ENCODE assay signal across 1 mouse cellular context in genomic region chr10:80659213-80659612, GRCm38 (mm10).
A peak's percentile ranks its signal among the peaks of the same experiment; 100 is the strongest.
TF ChIP-seq lines count a peak whose summit lies in the region.

No protein-coding gene starts in this region.

TF ChIP-seq in CH12.LX, 34 proteins besides CTCF, POLR2A, EP300 and RAD21 (continued from another document):
- TF ChIP-seq JUND (conservative IDR thresholded peaks at IDR 0.05; ENCODE audit: low read depth, low read length) = no peak
- peak; percentile 57 for TF ChIP-seq SMC3 (IDR thresholded peaks at IDR 0.05; ENCODE audit: low read depth, low read length)
- TF ChIP-seq CHD1 (IDR thresholded peaks at IDR 0.05; ENCODE audit: low read depth, low read length) = 0 out of 2 replicates have a peak, but pooled peaks have one; percentile 52
- no peak for TF ChIP-seq USF2 (conservative IDR thresholded peaks at IDR 0.05; ENCODE audit: low read depth, low read length)
- TF ChIP-seq NELFE (IDR thresholded peaks at IDR 0.05; ENCODE audit: low read depth, low read length) = no peak
- TF ChIP-seq ELF1 (IDR thresholded peaks at IDR 0.05; ENCODE audit: low read depth, low read length) = no peak
- TF ChIP-seq E2F4 (IDR thresholded peaks at IDR 0.05; ENCODE audit: insufficient replicate concordance, low read depth, low read length) = 0 out of 2 replicates have a peak, but pooled peaks have one; percentile 37
- TF ChIP-seq ZC3H11A (IDR thresholded peaks at IDR 0.05; ENCODE audit: low read depth, low read length) = no peak
- no peak for TF ChIP-seq ETS1 (conservative IDR thresholded peaks at IDR 0.05; ENCODE audit: low read depth, low read length)
- TF ChIP-seq TCF12 (IDR thresholded peaks at IDR 0.05; ENCODE audit: low read depth, low read length) = 0 out of 2 replicates have a peak, but pooled peaks have one; percentile 0
- TF ChIP-seq MYC (IDR thresholded peaks at IDR 0.05; ENCODE audit: low read depth, low read length) = peak; percentile 92
- peak; percentile 64 for TF ChIP-seq MXI1 (IDR thresholded peaks at IDR 0.05; ENCODE audit: low read depth, low read length)
- no peak for TF ChIP-seq NRF1 (IDR thresholded peaks at IDR 0.05; ENCODE audit: low read depth, low read length)
- no peak for TF ChIP-seq POLR2AphosphoS2 (IDR thresholded peaks at IDR 0.05; ENCODE audit: low read depth, low read length)
- TF ChIP-seq SIN3A (IDR thresholded peaks at IDR 0.05; ENCODE audit: low read length) = peak; percentile 72
- no peak for TF ChIP-seq MAX (IDR thresholded peaks at IDR 0.05; ENCODE audit: low read length)
- TF ChIP-seq PAX5 (IDR thresholded peaks at IDR 0.05; ENCODE audit: low read length) = no peak
- peak; percentile 25; the same call in 1 of the 2 replicates for TF ChIP-seq HCFC1 (IDR thresholded peaks at IDR 0.05; ENCODE audit: low read depth, low read length)
